Mouse (Mus musculus) frontal cortex, postnatal 10 days (tissue): ENCODE measurements around the gene Nmt1.

Source experiments
- DNase-seq, 2 experiments: peaks; one replicate each; pipeline ENCODE4 v3.0.0; 2022; ENCODE audit warnings: low spot score in 2 of 2, mixed read lengths in 1 of 2

Gene Nmt1

DNA sequence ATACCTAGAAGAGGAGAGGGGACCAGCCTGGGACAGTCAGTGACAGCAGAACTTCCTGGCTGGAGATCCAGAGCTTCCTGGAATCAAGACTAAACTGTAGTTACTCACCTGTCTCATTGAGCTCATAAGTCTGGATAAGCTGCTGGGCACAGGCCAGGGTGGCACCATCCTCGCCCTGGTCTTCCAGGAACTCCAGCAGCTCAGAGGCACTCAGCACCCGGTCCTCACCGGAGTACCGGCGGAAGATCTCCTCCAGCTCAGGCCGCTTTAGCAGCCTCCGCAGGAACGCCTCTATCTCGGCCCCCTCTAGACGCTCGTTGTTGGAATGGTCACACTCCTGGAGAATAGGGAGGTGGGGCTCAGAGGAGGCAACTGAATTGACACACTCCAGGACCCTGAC, 50.1 kb downstream of the Nmt1 start:
- DNase-seq: no peak

DNA sequence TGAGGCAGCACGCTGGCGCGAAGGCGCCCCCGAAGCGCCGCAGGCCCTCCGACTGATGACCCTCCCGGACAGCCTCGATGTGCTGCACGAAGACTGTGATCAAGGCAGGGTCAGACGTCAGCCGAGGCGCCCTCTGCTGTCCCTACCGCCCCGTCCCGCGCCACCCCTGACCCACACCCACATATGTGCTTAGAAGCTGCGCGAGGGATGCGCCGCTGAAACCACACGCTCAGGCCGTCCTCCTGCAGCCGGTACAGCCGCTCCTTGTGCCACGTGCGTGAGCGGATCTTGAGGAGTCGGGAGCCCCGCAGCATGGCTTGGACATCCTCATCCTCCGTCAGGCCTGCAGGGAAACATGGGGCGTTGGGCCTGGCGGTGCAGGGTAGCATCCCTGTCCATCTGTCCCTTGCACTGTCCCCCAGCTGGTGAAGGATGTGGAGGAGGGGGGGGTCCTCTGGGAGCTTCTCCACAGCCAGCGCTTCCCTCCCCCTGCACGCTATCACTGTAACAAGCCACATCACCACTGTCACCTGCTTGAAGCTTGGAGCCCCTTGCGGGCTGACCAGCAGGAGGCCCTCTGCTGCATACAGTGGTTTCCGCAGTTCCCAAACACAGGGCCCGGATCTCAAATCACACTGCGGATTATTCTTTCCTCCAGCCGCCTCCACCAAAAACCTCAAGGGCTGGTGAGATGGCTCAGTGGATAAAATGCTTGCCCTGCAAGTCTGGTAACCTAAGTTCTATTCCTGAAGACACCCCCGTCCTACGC, 52.5 kb downstream of the Nmt1 start:
- no peak for DNase-seq

DNA sequence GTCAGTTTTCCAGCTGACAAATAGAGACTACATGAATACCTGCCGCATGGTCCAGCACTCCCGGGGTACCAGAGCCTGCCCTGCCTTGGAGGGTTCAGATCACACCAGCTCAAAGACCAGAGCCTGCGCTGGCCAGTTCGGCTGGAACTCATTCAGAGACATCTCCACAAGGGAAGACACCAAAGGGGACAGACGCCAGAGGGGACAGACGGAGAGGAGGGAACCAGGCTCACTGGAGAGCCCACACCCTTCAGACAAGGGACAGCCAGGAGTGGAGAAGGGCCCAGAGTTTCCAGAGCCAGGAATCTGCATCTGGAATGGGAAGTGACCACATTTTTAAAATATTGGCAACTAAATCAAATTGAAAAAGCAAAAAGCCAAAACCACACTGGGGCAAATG, 53.6 kb downstream of the Nmt1 start:
- no peak for DNase-seq

DNA sequence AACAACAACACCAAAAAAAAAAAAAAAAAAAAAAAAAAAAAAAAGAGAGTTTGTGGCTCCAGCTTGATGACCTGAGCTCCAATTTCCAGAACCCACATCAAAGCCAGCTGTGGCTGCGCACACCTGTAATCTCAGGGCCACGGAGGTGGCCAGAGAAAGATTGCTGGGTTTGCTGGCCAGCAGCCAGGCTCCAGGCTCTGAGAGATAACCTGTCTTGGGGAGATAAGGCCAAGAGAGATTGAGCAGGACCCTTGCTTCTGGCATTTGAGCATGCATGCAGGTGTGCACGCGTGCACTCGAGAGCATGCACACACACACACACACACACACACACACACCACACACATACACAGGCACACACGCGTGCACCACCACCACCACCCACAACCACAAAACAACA, 65.3 kb downstream of the Nmt1 start:
- no peak for DNase-seq

DNA sequence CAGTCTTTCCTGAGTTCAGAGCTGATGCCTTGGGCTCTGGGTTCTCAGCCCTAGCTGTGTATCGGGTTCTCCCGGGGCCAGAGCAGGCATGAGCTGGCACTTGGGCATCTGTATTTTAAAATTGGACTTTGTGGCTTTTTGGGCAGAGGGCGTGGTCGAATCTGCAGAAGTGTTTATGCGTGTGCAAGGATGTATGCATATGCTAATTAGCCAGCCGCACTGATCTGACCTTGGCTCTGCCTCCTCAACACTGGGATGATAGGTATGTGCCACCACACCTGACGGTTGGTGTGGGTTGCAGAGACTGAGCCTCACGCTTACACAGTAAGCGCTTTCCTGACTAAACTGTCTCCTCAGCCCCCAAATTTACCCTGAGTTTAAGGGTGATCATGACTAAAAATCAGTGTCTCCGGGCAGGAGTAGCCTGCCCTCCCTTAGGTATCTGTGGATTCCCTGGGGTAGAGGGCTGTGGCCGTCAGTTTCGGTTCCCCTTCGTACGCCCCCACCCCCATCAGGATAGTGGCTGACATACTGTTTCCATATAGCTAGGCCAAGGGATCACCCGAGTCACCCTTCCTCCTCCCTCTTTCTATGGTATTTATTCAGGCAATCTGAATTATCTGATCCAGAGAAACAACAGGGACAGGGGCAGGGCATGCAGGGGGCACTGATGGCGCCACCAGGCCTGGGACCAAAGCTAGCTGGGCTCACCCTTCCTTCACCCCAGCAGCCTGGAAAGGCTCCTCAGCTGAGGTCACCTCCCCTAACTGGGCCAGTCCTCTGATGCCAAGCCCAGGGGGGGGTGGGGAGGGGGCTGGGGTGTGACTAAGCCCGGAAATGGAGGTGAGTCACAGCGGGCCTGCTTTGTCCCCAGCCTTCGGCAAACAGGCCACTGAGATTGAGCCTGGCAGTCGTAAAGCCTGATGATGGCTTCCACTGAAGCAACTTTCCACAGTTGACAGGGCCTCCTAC, 66.2 kb downstream of the Nmt1 start:
- DNase-seq: no peak

DNA sequence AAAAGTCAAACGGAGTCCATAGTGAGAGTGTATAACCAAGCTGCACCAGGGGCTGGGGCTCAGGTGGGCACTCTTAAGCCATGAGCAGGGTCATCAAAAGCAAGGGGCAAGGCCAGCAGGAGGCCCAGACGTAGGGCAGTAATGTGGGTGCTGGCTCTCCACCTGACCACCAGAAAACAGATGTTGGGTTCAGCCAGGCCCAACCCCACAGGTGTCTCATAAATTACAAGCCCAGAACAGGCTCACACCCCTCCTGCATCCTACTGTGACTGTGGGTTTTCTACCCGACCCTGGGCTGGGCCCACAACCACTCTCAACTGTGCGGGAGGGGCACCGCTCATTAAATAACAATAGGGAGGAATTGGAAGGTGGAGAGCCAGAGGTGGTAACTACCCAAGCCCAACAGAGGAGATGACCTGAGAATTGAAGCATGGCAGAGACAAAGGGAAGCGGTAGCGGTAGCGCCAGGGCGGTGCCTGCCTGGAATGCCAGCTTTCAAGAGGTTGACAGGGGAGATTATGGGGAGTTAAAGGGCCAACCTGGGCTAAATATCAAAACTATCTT, 67.2 kb downstream of the Nmt1 start:
- no peak for DNase-seq

DNA sequence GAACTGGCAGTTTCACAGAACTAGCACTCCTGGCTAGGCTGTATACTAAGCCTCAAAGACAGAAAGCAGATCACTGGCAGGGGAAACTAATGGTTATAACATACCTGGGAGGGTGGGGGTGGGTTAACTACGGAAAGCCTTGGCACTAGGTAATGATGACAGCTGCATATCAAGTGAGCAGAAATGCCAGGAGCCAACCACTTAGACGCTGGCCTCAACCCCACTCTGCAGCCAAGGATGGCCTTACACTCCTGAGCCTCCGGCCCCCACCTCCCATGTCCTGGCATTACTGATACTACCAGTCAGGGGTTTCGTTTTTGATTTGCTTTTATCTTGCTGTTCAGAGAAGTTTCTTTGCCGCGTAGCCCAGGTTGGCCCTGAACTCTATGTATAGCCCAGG, 67.8 kb downstream of the Nmt1 start:
- DNase-seq: no peak

DNA sequence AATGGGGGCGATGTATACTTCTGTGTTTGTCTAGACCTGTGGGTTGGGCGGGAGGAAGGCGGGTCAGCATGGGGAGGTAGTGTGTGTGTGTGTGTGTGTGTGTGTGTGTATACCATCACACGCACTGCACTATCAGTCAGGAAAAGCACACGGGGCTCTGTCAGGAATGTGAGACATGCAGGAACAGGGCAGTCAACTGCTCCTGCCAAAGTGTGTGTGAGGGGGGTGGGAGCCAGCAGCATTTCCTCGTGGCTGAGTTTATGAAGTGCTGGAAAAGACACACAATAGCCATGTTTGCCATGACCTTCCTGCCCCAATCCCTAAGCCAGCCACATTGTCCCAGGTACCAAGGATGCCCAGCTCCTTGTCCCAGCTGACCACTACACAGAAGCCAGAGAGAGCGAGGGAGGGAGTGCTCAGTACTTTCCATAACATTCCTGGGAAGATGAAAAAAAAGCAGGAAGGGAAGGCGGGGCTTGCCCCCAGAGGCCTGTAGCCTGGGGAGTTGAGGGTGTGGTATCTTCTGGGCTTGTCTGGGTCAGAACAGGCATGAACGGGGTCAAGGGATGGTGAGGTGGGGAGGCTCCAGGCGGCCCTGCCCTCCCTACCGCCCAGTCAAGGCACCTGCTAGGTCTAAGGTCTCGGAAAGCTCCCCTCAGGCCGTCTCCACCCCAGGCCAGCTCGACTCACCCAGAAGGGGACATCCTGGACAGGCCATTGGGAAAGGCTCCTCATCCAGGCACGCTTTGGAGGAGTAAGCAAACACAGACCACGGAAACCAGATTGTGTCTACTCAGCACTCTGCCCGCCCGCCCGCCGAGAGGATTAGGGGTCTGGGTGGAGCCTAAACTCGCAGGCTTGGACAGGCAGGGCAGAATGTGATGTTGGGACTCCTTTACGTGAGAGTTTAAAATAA, 69.2 kb downstream of the Nmt1 start:
- DNase-seq: no peak

DNA sequence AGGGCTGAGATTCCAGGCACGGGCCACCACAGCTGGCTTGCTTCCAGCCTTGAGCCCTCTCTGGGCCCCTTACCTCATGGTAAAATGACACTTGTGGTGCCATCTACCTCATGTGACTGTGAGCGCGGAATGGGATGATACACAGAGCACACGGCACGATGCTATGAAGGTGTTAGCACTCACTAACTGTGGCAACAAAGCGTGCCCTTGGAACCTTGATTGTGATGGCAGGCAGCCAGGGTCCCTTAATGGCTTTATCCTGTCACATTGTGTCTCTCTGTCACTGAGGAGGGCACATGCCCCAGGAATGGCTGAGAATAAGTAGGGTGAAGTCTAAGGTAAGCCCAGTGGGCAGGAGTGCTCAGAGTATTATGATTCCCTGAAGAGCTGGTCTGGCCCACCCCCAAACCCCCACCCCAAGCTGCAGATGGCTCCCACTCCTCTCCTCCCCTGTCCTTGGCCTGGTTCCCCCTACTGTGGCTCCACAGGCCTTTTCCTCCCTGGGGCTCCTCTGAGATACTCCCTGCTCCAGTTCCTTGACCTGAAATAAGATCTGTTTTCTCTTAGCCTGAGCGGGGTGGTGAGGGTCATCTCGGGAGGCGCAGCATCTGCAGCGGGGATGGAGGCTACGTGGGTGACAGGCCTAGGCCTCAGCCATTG, 70.7 kb downstream of the Nmt1 start:
- no peak for DNase-seq

DNA sequence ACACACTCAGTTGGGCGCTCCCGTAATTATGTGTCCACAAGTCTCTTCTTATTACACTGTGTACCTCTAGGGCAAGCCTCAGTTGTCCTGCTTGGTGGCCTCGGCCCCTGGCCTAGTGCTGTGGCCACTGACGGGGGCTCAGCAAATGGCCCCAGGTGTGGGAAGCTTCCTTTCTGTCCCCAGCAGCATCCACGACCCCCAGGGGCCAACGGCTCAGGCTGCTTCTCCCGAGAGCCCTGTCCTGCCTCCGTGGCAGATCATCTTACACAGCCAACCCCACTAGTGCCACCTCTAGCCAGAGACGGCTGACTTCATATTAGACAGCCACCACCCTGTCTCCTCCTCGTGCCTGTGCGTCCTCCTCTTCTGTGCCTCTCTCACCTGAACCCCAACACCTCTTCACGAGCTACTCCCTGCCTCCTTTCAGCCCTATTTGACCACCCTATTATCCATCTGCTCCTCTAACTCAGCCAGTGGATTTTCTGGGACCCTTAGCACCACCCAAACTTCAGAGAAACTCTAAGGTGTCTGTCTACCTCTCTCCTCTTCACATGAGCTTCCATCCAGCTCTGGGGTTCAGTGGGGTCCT, 71.5 kb downstream of the Nmt1 start:
- DNase-seq: no peak

DNA sequence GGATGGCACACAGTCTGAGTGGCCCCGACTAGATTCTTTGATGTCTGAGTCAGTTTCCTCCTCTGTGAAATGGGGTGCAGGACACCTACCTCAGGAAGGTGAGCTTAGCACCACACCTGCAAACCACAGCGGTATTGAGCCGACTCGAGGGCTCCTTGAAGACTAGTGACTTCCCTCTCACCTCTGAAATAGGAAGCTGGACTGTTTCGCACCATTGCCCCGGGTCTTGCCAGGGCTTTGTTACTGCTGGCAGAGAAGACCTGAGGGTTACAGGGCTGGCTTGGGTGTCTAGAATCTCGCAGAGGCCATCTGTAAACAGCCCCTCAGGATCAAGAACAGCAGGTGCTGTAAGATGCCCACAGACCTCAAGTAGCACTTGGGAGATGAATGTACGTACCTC, 72.4 kb downstream of the Nmt1 start:
- no peak for DNase-seq

DNA sequence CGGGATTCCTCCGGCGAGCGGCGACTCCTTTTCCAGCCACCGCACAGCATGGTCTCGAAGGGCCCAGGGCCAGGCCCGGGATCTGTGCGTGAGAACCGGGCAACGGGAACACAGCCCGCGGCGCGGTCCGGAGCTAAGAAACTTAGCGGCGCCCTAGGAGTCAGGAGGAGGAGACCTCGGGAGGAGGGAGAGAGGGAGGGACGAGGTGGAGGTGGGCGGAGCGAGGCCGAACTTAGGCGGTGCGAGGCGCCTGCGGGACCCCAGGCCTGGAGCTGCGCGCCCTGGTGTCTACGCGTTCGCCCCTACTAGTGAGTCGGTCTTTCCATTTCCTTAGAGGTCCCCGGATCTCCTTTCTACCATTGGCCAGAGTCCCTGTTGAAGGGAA, 73.5 kb downstream of the Nmt1 start, which contains the start of the genes Plcd3 and Acbd4:
Gene Plcd3 (minus strand): TSS at position 178 of the 385 bp plus-strand sequence.
Gene Acbd4 (plus strand): TSS at position 202 of the 385 bp plus-strand sequence.
- DNase-seq: peak; percentile 47 to 63

DNA sequence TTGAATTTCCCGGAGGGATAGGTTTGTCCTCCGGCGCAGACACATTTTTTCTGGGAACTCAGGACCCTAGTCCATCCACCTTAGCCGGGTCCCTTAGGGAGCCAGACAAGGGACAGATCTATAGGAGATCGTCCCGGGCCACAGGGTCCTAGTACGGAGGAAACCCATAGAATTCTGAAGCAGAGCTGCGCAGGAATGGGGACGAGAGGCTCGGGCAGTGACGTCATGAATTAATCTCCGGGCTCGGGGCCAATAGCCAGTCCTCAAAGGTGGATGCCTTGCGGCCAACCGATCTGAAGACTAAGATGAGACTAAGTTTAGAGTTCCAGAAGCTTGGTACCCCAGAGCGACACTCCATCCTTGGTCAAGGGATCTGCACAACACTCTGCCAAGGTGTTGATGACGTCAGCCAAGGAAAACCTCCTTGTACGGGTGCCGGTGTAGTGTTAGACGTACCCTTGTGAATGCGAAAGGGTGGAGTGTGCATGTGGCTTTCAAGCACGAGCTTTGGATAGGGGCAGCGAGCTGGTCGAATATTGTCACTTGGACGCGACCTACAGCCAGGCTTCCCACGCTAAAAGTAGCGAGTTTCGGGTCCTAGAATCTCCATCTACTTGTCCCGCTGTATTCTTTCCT, 74.0 kb downstream of the Nmt1 start:
- DNase-seq: peak; percentile 66 to 72

DNA sequence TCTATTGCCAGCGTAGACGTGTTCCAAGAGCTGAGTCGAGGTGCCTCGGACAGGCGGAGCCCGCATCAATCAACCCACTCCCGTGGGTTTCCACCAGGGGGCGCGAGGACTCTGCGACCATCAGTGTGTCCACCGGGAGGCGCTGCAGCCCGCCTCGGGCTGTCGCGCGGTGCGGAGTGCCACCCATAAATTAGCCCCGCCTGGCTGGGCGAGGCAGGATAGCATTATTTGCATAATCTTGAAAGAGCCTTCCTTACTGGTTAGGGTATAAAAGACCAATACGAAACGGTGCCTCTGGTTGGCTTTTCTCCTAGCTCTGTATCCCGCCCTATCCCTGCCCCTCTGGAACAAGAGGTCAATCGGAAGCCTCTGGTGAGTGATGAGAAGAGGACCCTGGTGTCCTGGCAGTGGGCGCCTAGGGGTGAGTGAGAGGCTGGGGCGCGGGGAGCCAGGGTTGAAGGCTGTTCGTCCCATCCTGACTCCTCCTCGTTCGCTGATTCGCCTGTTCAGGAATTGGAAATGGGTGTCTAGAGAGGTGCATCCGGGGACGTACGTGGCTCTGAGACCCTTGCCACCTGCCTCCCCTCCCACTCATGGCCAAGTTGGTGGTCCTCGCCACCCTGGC, 74.8 kb downstream of the Nmt1 start:
- DNase-seq: peak; percentile 91 to 95

DNA sequence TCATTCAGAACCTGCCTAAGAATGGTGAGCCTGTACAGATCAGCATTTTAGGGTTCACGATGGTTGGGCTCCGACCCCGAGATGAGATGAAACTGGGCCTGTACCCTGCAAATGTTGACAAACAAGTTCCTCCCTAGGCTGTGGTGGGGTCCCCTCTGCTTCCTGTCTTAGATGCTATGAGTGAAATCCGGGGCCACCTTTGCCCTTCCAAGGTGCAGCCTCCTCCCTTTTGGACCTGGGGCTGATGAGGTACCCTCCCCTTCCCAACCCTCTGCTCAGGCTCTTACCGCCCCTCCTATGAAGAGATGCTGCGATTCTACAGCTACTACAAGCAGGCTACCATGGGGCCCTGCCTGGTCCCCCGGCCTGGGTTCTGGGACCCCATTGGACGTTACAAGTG, 75.6 kb downstream of the Nmt1 start:
- no peak for DNase-seq

DNA sequence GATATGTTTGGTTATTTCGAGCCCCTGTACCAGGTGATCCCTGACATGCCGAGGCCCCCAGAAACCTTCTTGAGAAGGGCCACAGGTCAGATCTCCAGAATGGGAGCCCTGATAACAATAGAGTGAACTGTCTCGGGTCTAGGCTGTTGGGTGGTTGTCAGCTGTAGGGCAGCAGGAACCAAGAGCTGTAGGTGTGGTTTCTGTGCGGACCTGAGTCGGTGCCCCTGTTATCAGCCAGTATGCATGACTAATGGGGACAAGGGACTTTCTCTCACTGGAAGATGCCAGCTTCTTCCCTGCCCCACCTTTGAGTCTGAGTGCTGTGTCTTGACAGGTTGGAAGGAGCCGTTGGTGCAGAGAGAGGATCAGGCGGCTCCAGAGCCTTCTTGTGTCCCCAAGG, 76.5 kb downstream of the Nmt1 start:
- peak in 1 of 2 experiments; percentile 6 for DNase-seq

DNA sequence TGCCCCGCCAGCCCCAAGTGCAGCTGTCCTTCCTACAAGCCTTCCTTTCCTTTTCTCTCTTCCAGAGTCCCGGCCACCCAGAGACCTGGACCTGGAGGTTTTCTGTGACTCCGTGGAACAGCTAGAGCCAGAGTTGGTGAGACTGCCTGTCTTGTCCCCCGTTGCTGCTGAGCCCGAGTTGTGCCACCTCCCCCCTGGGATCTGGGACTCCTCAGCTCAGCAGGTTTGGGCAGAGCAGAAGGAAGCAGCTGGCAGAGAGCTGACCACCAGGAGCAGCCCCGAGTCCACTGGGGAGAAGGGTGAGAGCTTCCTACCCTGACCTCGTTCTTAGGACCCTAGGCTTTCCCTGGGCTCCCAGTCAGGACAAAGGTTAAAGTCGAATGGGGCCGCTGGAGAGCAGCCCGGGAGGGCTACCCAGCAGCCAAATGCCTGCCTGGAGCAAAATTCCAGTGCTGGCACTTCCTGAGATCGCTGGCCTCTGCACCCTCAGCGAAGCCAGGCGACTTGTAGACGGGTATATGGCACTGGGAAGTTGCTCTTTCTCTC, 77.3 kb downstream of the Nmt1 start:
- no peak for DNase-seq

DNA sequence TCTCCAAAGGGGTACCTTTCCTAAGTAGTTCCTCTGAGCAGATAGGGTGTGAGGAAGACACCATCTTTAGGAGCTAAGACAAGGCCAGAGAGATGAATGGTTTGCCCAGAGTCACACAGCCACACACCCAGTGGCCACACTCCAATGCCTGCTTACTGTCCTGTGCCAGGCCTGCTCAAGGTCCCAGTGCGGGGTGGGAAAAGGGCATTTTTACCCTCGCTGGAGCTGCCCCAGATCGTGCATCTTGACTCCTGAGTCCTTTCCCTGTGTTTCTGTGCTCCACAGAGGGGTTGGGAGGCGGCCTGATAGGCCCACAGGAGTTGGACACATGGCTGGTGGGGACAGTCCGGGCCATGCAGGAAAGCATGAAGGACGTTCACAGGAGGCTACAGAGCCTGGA, 77.8 kb downstream of the Nmt1 start:
- no peak for DNase-seq

DNA sequence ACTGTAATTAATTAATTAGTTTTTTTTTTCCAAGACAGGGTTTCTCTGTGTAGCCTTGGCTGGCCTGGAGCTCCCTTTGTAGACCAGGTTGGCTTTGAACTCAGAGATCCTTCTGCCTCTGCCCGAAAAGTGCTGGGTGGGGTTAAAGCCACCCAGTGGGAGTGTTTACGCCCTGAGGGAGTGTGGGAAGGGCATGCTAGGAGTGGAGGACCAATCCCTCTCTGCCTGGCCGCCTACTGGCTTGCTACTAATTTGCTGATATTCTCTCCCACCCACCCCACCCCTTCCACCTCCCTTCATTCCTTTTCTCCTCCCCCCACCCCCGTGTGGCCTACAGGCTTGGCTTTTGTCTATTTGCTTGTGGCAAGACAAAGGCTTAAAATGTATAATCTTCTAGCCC, 78.4 kb downstream of the Nmt1 start:
- DNase-seq: no peak
